Mouse (Mus musculus): Measurements from ENCODE around the gene Zfyve26.
"Not testable (repeated sequence)": the region's sequence is repeated elsewhere in the genome, so short reads cannot be mapped to it uniquely, and the experiment has no call there.

Gene Zfyve26

GRCm38 (mm10) chr12:79260154-79260553 lies 36.0 kb downstream of the Zfyve26 start:
- DNase-seq, result no peak

DNA sequence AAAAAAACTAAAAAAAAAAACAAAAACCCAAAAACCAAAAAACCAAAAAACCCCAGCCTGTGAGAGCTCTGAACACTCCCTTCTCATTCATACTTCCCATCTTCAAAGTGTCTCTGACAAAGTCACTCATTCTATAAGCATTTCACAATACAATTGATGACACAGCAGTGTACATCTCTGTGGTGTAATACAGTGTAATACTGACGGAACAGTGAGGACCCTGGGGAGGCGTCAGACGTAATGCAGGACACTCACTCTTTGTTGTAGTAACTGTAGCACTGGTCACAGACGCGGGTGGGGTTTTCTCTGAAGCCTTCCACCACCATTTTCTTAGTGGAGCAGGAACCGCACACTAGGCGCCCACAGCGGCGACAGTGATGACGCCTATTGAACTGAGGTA lies 41.1 kb downstream of the Zfyve26 start:
- no peak for DNase-seq

GRCm38 (mm10) chr12:79253294-79254053 lies 42.6 kb downstream of the Zfyve26 start:
- no peak for DNase-seq

GRCm38 (mm10) chr12:79248110-79248509 lies 48.0 kb downstream of the Zfyve26 start:
- no peak for DNase-seq

DNA sequence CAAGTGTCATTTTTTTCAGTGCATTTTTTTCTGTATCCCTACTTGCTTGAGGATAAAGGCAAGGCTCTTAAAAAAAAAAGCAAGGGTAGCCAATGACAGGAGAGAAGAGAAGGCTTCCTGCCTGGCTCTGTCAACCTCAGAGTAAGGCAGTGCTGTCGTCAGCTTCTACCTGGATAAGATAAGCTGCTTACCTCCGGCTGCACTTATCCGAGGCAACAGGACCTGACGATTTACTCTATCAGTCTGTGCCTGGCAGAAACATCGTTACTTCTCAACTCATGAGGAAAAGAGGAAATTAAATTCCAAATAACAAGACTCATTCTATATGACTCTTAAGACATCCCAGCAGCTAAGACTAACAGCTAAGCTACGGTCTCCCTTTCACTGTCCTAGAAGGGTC lies 53.2 kb downstream of the Zfyve26 start:
- DNase-seq, result no peak

DNA sequence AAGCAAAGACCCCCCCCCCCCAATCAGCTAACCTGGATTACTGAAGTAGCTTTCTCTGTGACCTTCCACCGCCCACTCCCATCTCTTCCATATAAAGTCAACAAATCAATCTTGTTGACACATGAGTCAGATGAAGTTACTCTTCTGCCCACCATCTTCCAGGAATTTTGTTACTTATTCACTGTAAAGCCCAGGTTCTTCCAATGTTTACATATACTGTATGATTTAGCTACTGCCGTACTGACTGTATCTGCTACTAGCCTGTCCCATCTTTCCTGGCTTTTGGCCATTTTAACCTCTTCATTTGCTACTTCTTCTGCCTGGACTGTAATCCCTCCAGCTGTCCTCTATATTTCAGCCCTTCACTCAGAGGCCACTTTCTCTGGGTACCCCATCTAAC lies 54.1 kb downstream of the Zfyve26 start:
- no peak for DNase-seq

GRCm38 (mm10) chr12:79235485-79236080 lies 60.5 kb downstream of the Zfyve26 start:
- peak; percentile 10 to 16 for DNase-seq

- DNase-seq, result no peak
Observed at GRCm38 (mm10) chr12:79217511-79217910, 78.6 kb downstream of the Zfyve26 start.

DNA sequence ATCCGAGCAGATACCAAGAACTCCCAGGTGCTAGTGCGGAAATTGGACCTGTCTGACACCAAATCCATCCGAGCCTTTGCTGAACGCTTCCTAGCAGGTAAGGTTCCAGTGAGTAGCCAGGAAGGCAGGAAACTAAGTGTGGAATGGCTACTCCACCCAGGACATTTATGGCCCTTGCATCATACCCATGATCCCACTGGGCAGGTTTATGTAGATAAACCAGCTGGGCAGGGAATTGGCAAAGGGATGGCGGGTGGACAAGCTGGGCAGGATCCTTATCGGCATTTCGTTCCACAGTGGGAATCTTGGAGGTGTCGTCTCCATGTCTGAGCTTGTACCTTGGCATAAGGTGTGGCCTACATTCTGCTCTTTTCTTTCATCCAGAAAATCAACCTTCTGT lies 84.7 kb downstream of the Zfyve26 start:
- no peak for DNase-seq

DNA sequence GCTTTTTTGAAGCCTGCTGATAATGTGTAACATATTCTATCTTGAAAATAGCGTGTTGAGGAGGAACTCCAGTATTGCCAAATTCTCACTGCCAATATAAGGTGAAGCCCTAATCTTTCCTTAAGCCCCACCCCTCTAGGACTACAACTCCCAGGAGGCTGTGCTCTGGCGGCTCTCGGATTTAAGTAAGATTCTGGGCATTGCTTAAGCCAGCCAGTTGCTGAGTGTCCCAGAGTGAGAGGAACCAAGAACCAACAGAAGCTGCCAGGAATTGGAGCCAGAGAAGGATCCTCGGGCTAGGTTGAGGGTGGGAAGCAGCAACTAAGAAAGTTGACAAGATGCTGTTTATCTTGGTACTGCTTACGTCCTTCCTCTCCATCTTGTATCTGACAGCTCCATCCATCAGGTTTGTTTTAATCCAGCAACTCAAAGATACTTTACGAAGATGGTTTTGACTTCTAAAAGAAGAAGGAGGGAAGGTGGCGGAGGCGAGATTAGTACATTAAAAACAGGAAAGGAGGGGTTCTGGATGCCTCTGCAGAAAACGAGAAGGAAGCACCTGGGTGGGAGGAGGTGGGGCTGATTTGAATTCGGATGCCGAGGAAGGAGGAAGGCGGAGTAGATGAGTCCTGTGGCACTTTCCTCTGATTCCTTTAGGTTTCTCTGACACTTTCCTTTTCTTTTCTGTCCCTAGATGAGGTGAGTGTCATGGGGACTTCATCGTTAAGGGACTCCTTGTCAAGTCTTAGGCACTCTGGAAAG lies 87.2 kb downstream of the Zfyve26 start, which contains the start of gene Rdh12:
Gene Rdh12, plus strand, starts transcription at position 212 of the 762 bp plus-strand sequence.
- DNase-seq, result peak; percentile 35 to 56

DNA sequence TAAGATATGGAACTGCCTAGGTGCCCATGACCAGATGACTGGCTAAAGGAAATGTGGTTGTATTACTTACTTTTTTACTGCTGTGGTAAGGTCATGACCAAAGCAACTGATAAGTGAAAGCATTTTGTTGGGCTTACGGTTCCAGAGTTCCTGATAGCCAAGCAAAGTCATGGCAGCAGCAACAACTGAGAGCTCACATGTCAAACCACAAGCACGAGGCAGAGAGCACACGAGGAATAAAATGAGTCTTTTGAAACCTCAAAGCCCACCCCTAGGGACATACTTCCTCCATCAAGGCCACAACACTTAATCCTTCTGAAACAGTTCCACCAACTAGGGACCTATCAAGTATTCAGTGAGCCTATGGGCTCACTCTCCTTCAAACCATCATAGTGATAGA lies 94.2 kb downstream of the Zfyve26 start:
- no peak for DNase-seq

DNA sequence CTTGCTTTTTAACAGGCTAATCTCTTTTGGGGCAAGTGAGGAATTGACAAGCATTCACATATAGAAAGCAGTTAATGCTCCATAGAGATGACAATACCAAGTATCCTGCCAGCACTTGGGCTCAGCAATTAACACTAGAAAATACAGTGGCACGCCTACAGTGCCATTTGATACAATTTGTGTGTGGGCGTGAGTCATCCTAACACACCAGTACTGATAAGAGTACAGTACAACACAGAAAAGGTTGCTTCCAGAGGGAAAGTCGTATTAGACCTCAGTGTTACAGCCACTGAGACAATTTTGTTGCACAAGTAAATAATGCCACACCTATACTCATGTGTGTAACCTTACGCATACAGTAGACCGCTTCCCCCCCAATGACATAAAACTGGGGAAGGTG lies 99.0 kb downstream of the Zfyve26 start:
- DNase-seq, result no peak

DNA sequence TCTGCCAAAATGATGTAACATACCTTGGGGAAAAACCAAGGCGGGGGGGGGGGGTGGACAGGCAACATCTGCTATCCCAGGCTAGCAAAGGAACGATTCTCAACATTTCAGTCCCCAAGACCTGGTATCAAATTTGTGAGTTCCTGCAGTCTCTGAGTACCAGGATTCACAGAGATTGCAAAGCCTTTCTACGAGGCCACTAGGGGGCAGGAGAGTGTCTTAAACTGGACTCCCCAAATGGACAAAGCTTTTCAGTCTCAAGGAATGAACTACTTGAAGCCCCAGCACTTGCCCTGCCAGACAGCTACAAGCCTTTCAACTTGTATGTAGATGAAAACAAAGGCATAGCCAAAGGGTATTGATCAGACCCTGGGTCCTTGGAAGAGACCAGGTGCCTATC lies 102.7 kb downstream of the Zfyve26 start:
- DNase-seq, result peak; percentile 57

DNA sequence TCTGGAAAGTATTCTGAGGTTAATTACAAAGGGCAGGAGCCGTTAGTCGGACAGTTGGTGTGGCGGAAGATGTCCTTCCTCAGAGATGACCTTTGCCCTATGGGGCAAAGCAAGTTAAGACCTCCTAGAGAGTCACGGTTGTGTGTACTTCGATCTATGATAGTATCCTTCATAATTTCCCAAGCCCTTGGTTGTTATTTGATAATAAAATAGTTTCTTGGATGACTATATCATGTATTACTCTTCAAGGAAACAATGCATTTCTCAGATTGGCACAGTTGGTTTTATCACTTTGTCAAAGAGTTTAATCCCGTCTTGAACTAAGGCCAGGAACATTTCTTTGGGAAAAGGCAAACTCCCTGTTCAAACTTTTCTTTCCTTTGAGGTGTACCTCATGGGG lies 103.9 kb downstream of the Zfyve26 start, which contains the start of gene Rdh11:
Gene Rdh11, minus strand, starts transcription at position 101 of the 400 bp plus-strand sequence.
- no peak for DNase-seq

GRCm38 (mm10) chr12:79191701-79192100 lies 104.4 kb downstream of the Zfyve26 start:
- peak; percentile 78 for DNase-seq

DNA sequence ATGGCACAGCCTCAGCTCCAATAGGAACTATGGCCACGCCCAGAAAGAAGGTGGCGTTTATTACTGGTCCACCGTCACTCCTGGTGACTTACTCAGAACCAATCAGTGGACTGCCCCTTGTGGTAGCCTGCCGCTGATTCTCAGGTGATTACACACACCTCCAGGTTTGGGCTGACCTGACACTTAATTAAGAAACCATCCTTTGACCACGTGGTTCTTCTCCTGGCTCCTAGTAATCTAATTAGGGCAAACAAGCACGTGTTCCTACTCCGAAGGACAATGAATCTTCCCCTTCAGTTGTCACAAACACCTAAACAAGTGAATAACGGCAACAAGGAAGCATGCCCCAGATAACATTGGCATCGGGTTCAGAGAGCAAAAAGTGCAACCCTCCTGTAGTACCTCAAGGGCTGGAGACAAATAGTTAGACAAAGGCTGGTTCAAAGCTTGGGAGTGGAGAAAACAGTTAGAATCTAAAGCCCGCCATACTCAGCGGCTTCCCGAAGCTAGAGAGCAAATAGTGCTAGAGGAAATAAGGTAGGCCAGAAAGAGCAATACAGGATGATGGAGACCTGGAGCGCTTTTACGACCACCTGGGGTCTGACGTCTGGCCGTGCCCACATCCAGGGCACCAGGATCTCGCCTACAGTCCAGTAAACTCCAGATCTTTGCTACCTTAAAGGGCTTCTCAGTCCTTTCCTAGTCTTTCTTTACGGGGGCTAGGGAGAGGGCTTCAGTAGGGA lies 105.0 kb downstream of the Zfyve26 start:
- DNase-seq, result peak; percentile 76 to 84

DNA sequence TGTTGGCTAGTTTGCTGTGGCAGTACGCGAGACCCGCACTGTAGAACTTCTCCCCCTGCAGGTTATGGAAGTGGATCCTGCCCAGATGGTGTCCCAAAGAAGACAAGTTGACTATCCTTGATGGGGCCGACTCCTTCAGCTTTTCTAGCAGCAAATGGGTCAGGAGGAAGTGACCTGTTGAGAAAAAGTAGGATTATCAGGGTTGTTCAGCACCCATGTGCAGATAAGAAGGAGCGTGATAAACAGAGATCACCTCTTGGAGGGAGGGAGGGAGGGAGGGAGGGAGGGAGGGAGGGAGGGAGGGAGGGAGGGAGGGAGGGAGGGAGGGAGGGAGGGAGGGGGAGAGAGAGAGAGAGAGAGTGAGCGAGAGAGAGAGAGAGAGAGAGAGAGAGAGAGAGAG lies 110.9 kb downstream of the Zfyve26 start:
- not testable (repeated sequence) for DNase-seq

Data from lung, adult 18-20 months (tissue).